Mouse (Mus musculus) spleen, adult 18-20 months (tissue): ENCODE results near the gene Stac3.

ENCODE experiments used
- DNase-seq, 2 experiments: peaks; one replicate each; pipeline ENCODE4 v3.0.0; 2022; ENCODE audit warnings: mixed read lengths in 2 of 2

Stac3 gene

DNA sequence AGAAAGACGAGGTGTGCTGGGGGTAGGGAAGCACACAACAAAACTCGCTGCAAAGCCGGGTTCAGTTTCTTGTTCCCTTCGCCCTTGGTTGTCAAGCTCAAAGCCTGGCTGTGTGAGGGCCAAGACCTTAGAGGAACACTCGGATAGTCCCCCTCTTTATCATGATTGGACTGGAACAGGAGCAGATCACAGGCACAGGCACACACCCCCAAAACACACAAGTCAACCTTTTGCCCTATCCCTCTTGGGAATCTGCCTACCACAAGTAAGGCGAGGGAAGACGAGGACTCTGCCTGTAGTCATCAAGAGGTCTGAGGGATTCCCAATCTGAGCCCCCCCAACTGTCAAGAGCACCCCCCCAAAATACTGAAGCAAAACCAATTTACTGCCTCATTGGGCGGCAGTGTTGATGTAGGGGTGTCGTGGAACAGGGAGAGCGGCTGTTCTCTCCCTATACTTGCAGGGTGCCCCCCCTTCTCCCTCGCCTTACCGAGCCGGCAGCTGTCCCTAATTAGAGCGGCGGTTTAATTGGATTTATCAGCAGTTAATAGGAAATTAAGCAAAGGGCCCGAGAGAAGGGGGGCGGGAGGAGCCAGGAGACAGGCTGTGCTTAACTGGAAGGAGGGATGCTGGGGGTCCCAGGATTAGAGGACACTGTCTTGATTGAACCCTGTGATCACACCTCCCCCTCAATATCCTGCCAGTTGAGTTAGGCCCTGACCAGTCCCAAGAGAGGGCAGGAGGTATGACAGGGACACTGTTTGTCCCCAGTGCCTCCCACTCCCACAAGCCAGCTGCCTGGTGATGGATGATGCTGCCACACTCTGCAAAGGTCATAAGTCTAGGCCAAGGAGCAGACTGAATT, 8.6 kb downstream of the Stac3 start:
- DNase-seq: no peak

DNA sequence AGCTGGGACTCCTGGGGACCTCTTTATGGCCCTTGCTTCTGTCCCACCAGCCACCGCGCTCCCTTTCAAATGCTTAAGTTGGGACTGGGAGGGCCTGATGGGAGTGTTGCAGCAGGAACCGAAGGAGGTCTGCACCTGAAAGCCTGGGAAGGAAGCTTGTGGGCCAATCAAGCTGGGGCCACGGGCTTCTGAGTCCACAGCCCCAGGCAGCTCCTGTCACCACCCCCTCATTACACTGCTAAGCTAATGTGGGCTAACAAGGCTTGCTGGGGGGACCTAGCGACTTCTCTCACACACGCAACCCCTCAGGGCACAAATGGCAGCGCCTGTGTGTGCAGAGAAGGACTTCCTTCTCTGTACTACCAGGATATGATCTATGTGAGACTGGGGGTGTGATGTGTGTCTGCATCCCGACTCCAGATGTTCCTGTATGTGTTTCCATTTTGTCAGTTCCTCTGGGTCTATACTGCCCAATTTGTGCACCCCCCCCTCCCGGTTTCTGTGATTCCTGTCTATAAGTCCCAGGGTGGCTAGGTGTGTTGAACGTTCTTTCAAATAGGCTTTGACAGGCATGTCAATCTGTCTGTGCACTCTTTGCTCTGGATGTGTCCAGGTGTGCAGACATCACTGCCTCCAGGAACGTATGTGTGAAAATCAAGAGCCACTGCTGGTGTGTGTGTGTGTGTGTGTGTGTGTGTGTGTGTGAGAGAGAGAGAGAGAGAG, 9.6 kb downstream of the Stac3 start:
- no peak for DNase-seq

DNA sequence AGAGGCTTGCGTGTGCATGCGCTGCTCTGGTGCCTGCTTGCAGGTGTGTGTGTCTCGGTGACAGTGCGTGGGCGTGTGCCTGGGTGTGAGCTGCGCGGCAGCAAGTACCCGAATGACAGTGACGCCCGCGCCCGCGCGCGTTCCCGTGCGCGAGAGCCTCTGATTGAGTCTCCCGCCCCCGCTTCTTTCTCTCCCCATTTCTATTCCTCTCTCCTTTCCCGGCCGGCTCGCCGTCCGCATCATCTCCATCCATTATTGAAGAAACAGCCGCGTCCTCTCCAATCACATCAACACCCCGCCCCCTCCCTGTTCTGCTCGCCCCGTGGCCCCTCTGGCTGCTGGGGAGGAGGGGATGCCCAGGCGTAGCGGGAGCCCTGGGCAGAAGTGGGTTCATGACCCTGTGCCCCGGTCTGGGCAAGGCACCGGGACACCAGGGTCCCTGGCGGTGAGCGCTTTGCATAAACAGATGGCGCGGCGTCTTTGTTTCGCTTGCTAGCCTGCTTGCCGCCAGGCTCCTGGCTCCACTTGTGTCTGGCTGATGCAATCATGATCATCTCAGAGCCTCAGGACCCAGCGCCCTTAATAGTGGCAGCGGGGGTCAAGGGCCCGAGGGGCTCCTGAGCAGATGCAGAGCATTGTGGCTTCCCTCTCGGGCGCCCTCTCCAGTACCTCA, 10.3 kb downstream of the Stac3 start:
- DNase-seq: peak; percentile 32 to 61

DNA sequence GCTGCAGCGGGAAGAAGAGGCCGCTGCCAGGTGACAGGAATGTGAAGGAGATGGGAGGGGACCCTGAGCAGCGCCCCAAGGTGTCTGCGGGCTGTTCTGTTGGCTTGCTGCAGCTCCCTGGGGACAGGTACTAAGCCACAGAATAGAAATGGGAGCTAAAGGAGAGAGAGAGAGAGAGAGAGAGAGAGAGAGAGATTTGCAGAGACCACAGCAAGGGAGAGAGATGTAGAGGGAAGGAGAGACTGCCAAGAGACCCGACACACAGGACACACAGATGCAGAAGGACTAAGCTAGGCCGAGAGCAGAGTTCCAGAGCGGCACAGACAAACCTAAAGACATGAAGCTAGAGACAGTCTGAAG, 10.8 kb downstream of the Stac3 start:
- DNase-seq: no peak

DNA sequence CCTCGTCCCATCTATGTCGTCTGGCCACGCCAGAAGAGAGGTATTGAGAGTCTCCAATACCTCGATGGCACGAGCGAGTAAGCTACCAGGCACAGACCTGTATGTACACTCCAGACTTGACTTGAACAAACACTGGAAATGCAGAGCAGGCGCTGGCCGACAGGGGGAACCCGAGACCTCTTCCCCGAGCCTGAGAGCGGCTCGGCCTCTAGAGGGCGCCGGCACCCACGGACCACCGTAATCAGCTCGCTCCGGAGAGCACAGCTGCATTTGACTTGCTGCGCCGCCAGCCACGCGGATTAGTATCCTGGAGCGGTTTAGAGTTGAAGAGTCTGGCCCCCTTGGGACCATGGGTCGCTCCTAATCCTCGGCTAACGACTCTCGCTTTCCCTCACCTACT, 11.3 kb downstream of the Stac3 start:
- DNase-seq: peak; percentile 83 to 96

DNA sequence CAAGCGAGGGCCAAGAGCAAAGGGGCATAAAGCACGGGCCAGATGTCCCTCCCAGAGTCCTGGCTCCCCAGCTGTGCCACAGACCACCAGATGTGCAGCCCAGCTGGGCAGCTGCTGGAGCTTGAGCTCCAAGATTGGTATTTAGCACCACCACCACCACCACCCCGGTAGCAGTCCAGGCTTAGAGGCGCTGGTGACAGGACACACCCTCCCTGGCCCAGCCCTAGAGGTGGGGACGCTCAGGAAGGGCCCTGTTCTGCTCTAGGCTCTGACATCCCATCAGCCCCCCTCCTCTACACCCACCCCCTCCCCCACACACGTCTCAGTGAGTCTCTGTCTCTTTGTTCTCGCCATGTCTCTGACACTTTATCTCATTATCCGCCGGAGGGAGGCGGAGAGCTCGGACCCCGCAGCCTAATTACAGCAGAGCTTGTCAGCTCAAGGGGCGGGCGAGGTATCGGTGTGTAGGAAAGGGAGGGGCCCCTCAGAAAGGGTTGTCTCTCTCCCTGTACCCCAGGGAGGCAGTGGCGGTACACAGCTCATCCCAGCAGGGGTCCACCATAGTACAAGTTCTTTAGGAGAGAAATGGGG, 12.1 kb downstream of the Stac3 start:
- DNase-seq: no peak

DNA sequence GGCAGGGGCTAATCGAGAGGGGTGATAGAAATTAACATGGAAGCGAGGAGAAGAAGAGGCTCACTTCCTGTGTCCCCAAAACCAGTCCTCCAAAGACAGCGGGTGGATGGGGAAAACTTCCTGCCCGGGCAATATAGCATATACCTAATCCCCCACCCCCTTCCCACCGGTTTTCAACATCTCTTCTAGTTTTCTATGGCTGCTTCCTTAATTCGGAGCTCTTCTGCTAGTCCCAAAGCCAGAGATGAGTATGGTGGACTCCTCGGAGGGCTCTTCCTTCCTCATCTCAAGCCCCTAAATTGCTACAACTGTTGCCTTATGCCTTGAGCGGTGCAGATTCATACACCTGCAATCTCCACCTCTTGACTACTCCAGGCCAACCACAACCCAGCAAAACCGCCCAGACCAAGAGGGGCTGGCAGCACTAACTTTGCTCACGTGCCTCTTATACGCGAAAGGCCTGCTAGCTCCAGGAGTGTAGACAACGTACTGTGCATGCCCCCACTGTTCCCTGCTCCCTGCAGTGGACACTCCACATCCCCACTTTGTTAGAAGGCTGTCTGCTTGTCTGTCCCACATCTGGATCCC, 12.7 kb downstream of the Stac3 start:
- no peak for DNase-seq

DNA sequence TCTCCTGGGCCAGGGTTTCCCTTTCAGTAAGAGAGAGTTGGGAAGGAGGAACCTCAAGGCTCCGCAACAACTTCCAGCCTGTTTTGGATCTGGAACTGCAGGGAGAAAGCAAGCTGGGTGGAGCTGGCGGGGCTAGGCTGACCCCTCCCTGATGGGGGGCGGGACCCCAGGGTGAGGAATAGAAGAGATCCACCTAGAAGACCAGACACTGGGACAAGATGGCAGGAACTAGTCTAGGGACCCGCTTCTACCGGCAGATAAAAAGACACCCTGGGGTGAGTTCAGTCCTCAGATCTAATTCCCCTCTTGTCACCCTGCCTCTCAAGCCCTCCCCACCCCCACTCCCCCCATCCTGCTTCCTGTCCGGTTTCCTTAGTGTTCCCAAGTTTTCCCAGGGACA, 13.3 kb downstream of the Stac3 start, which contains the start of gene Ndufa4l2:
Gene Ndufa4l2 (plus strand): TSS at position 204 of the 400 bp plus-strand sequence.
- DNase-seq: no peak

DNA sequence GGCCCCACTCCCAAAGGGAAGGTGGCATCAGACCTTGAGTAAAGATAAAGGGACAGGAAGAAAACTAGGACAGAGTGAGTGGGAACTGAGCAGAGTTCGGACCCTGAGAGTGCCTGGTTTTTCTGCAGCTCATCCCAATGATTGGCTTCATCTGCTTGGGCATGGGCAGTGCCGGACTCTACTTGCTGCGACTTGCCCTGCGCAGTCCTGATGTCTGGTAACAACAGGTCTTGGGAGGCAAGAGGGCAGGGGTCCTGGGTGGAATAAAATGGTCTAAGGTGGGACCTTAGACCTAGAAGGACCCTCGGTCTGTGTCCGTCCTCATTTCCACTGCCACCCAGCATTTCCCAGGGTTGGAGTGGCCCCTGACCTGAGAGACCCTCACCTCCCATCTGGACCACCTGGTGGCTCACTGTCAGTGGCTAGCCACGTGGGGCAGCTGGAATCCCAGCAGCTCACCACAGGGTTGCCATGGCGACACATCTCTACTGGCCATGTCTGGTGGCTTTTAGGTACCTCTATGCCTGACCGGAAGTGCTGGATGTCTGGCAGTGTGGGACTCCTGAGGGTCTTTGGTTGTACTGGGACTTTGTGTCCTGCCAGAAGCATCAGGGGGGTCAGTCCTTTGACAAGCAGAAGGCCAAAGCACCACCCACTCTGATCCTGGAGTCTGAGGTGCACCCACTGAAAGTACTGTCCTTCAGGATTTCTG, 13.9 kb downstream of the Stac3 start:
- no peak for DNase-seq

DNA sequence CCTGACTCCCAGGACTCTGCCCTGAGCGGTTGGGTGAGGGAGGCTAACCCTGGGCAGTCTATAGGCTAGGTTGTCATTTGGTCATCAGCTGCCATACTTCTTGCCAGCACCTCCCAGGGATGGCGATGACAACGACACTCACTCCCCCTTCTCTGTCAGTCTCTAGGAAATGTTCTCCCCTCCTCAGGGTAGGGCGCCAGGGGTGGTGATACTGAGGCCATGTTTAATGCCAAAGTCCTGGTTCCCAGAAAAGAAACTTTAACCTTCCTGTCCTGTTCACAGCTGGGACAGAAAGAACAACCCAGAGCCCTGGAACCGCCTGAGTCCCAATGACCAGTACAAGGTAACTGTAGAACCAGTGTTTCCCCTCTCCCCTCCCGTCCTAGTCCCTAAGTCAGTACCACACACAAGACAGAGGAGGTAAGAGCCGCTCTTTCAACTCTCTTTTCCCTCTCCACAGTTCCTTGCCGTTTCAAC, 14.5 kb downstream of the Stac3 start:
- no peak for DNase-seq

DNA sequence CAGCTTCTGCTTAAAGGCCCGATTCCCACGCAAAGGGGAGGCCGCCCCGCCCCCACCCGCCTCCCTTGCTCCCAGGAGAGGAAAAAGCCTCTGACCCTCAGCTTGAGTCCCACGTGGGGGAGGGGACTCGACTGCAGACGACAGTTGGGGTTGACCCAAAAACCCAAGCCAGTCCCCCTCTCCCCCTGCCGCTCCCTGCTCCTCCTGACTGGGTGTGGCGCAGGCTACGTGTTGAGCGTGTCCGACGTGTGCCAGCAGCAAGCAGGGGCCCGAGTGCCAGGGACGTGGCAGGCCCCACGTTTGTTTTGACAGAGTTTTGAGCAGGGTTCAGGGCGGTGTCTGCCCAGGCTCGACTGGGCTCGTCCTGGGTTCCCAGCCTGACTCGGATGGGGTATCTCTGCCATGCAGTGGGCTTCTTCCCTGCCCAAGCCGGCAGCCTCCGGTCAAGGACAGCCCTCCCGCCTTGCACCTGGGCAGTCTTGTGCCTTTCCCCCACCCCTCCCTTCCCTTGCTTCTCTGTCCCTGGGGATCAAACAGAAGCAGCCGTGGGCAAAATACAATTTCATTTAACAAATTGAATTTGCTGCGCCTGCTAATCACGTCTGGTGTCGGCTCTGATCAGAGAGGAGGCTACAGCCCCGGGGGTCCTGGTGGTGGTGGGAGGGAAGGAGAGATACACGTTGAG, 15.2 kb downstream of the Stac3 start:
- no peak for DNase-seq

DNA sequence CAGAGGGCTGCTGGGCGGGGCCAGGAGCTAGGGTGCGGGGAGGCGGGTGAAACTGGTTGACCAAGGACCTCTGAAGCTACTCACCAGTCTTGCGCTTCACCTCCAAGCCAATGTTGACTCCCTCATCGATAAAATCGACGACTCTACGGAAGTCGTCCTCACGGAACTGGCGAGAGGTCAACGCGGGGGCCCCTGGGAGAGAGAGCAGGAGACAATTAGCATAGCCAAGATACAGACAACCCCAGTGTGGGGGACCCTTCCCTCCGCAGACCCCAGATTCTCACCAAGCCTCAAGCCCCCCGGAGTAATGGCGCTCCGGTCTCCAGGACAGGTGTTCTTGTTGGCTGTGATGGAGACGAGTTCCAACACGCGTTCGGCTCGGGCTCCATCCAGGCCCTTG, 16.5 kb downstream of the Stac3 start:
- DNase-seq: no peak

DNA sequence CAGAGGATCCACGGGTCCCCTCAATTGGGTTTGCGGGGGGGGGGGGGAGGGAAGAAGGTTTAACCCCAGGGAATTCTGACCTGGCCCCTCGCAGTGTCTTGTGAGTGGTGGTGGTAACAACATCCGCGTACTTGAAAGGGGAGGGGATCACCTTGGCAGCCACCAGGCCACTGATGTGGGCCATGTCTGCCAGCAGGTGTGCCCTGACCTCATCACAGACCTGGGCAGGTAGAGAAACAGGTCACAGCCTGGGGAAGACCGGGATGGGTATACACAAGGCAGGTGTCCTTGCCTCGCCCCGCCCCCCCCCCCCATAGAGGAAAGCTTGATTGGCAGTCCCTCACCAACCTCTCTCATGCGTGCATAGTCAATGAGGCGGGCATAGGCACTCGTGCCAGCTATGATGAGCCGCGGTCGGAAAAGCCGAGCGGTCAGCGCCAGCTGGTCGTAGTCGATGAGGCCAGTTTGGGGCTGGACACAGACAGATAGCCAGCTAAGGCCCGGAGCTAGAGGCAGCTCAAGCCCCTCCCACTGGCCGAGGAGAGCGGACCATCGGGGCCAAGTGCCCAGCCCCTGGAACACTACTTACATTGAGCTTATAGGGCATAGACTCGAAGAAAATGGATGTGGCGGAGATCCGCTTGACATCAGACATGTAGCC, 17.7 kb downstream of the Stac3 start:
- no peak for DNase-seq

DNA sequence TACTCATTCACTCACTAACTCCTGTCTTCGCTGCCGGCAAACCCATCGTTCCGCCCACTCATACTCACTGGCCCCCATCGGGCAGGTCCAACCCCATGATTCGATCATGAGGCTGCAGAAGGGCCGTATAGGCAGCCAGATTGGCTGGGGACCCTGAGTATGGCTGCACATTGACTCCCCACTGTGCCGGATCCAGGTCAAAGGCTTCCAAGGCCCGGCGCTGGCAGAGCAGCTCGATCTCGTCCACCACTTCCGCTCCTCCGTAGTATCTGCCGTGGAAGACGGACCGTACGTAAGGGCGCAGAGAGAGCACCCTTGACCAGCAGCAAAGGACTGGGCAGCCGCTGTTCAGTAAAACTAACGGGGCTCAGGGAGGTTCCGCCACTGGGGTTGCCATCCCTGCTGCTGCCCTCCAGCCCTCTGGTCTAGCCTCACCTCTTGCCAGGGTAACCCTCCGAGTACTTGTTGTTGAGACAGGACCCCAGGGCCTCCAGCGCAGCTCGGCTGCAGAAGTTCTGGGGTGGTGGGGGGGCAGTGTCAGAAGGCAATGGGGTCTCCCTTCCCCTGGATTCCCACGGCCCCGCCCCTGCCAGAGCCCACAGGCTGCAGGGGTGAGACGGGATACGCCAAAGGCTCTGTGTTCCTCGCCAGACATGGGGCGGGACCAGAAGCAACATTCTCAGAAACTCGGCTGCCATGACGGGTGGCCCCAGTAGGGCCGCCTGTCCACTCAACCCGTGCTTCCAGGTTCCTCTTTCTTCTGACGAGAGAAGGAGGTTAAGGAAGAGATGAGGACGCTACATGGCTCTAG, 18.6 kb downstream of the Stac3 start:
- no peak for DNase-seq

DNA sequence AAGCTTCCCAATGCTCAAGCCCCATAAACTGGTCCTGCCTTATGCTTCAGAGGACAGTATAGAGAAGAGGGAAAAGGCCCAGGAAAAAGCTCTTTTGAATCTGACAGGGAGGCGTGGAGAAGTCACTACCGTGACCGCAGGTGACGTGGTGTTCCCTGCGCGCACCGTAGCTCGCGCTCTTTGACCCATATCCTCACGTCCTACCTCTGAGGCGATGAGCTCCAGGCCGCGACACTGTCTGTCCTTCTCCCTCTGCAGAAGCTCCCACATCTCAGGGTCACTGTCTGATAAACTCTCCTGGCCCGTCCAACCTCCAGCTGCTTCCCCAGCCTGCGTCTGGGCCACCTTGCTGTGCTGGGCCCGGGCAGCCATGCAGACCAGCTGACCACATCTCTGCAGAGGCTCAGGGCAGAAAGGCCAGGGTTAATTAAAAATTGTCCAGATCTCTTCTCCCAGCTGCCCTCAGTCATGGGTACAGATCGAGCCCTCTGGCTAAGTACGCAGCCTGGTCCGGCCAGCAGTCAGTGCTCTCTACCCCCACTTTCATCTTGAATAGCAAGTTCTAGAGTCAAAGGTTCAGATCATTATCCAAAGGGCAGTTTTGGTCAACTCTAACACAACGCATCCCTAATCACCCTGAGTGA, 19.4 kb downstream of the Stac3 start:
- DNase-seq: no peak

DNA sequence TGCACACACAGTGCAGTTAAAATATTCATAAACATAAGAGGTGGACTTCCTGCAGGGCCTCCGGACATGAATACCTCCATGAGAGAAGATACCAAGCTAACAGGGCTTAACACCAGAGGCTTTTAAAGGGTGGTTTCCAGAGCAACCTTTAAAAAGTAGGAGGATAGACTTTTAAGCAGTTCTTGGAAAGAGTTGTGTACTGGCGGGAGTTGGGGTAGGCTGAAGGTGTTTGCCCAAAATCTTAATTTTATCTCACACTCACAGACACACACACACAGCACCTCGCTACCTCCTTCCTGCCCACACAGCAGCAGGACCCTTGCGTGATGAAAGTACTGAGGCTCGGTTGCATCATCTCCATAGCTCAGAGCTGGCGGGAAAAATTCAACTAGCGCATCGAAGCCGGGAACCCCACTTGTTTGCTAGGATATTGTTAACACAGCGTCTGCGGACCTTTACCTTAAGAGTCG, 20.2 kb downstream of the Stac3 start:
- no peak for DNase-seq

DNA sequence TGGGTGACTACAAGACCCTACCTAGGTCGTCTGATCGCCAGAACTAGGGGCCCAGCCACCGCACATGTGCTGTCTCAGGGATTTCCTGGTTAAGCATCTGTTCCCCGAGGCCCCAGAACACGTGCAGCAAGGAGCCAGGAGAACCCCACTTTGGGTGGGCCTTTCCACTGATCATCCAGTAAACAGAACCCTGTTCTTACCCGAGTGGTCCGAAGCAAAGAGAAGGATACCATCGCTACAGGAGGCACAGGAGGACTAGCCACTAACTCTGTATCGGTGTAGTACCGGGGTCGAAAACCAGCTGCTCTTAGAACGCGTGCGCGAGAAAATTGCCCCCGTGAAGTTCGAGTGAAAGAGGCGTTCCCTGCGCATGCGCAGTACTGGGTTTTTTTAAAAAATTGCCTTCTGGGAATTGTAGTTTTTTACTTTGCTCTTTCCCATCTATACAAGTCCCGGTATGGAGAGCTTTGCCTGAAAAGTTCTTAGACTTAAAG, 20.6 kb downstream of the Stac3 start, which contains the start of gene Shmt2:
Gene Shmt2 (minus strand): TSS at position 357 of the 494 bp plus-strand sequence.
- peak; percentile 63 to 77 for DNase-seq

DNA sequence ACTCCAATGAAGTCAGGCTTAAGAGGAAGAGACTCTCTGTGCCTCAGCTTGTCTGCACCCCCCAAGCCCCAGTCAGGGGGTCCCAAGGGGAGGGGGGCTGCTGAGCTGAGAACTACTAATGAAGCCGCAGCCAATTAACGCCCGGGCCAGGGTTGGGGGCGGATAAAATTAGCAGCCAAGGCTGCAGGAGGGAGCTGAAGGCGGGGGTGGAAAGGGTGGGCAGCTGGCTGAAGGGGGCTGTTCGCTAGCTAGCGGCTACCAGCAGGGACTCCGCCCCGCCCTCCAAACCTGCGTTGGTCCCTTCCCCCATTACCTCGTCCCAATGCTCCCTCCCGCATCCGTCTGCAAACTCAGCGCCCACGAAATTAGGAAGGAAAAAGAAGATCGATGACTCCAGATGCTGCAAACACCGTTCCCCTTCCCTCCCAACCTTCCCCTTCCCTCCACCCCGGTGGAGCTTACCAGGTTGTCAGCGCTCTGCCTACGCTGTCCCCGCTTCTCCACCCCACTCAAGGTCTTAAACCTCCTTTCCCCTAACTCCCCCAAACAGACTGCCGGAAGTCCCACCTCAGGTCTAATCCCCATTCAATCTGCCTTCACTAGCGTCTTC, 23.3 kb downstream of the Stac3 start:
- no peak for DNase-seq

DNA sequence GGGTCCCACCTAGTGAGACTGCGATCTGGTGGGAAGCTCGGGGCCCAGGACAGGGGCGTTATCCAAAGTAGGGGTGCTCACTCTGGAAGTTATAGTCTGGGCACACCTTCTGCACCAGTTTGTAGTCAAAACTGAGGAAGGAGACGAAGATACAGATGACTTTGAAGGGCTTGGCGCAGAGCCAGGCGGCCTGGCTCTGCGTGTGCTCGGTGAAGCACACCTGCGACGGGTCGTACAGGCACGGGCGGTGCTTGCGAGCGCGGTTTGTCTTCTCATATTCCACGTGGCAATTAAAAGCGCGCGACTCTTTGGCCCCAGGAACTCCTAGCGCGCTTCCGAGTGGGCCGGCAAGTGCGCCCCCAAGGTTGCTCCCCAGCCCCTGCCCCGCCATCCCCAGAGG, 24.6 kb downstream of the Stac3 start:
- DNase-seq: no peak
